Mouse (Mus musculus): ENCODE results near the gene Ifna4. TPM values are rescaled to one million over a fixed set of nuclear protein-coding genes. Genes with fewer than 3 reads are reported as not detected.

Ifna4 gene
- total RNA-seq, 2 experiments from 2014 or later, result not detected

GRCm38 (mm10) chr4:88867366-88867925 is 25.8 kb downstream of the Ifna4 start:
- DNase-seq, result peak; percentile 72 to 89

DNA sequence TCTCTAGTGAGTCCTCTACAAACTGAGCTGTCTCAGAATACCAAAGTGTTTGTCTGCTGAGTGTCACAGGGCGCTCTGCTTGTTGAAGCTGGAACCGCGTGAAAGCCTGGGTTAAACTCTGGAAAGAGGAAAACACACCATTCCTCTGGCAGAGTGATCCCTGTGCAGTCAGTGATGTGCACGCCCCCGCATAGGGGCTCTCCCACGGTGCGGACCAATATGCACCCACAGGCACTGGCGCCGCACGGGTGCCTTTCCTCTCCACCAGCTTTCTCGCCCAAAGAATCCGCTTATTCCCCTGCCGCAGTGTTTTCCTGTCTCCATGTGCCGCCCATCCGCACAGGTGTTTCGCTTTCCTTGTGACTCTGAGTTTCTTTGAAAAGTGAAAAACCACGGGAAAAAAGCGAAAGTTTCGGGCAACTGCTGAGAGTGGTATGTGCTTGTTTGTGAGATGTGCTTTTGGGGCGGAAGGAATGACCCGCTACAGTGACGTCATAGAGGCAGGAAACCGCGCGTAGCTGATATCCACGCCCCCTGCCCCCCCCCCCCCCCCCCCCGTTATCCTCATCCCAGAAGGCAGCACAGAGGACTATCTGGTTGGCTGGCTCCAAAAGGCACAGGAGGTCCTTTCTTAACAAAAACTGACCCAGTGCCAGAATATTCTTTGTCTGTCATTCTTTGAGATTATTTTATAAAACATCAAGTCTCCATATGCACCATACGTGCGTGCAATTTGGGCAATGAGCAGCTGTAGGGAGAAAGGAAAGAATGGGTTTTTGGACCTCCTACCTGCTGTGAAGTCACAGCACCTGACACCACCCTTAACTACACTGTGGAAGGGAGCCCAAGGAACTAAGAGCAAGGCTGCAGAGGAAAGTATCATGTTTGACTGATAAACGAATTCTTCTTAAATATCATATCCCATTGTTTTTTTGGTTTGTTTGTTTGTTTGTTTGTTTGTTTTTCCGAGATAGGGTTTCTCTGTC is 26.6 kb downstream of the Ifna4 start:
- peak; percentile 29 to 49 for DNase-seq

GRCm38 (mm10) chr4:88872691-88873090 is 31.0 kb downstream of the Ifna4 start:
- peak; percentile 7 to 65 for DNase-seq

- DNase-seq, result no peak
These were observed 33.9 kb downstream of the Ifna4 start for GRCm38 (mm10) chr4:88875435-88876095.

GRCm38 (mm10) chr4:88876520-88876919 is 34.9 kb downstream of the Ifna4 start:
- no peak for DNase-seq

DNA sequence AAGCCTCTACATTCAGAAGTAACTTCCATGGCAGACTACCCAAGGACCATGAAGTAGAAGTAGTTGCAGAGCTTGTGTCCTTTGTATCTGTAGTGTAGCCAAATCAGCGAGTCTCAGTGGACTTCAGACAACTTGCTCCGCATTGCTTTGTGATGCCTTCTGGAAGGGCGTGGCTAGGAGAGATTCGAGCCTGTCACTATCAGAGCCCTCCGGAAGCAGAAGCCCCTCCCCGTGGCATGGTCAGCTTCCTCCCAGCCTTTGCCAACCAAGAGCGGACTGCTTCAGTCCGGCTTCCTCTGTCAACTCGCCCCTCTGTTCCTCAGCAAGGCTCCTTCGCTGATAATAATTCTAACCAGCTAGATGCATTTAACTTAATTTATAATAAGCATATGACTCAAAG is 36.6 kb downstream of the Ifna4 start:
- DNase-seq, result peak in 1 of 2 experiments; percentile 8

DNA sequence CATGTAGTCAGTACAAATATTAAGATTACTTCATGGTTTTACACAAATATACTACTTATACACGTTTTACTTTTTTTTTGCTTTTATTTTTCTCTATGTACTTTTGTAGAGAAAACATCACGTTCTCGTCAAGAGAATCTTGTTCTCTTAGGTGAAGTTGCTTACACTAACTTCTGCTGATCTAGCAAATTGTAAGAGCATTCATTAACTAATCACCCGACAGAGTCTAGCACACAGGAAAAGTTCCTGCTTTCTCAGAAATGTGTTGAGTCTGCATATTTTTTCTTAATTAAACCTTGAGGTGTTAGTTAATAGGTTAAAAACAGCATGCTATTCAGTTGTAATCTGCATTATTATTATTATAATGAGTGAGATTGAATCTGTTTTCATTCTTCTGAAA is 37.1 kb downstream of the Ifna4 start:
- DNase-seq, result no peak

DNA sequence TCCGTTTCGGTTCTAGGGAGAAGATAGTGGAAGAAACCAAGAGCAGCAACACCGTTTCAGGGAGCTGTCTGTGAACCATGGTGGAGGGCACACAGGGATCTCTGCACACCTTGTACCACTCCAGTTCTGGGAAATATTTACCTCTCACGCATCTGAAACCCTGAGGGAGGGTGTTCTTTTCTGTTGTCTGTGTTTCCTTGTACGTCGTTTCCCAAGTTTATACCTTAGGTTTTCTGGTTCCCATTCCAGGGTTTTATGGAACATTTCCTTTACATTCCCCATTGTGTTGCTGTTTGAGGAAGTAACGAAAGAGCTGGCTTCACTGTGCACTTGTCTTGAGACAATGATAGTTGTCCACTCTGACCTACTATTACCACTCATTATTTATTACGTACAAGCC is 38.4 kb downstream of the Ifna4 start, which contains the start of gene Ifne:
Ifne (minus strand) TSS at position 101 of the 400 bp plus-strand sequence.
- DNase-seq, result no peak

GRCm38 (mm10) chr4:88888236-88888635 is 46.6 kb downstream of the Ifna4 start:
- no peak for DNase-seq

Other genes starting within 250 kb of the Ifna4 start
- not detected for gene Ifna9, start 249.5 kb upstream of the Ifna4 start, total RNA-seq (2021)
- gene Ifna12, start 238.5 kb upstream of the Ifna4 start, total RNA-seq (2021), result not detected
- gene C87499, start 207.4 kb upstream of the Ifna4 start, total RNA-seq (2021), result not detected
- not detected for gene Ifna13, start 197.4 kb upstream of the Ifna4 start, total RNA-seq (2021)
- not detected for gene Ifna16, start 164.9 kb upstream of the Ifna4 start, total RNA-seq (2021)
- gene Ifna2, start 157.9 kb upstream of the Ifna4 start, total RNA-seq (2021), result not detected
- not detected for gene Ifnab, start 150.5 kb upstream of the Ifna4 start, total RNA-seq (2021)
- gene Gm26566, start 120.1 kb upstream of the Ifna4 start, total RNA-seq (2021), result under 1 TPM in 1 of 2 experiments, not detected in 1; 0.42 TPM
- gene Klhl9, start 119.4 kb upstream of the Ifna4 start, total RNA-seq (2021), result 10 to 100 TPM; 72.4 to 76.1 TPM
- gene Gm13271, start 87.0 kb upstream of the Ifna4 start, total RNA-seq (2021), result not detected
- gene Gm13283, start 81.7 kb upstream of the Ifna4 start, total RNA-seq (2021), result not detected
- gene Gm13290, start 68.0 kb upstream of the Ifna4 start, total RNA-seq (2021), result not detected
- not detected for gene Gm13289, start 64.9 kb upstream of the Ifna4 start, total RNA-seq (2021)
- gene Gm13272, start 62.0 kb upstream of the Ifna4 start, total RNA-seq (2021), result not detected
- not detected for gene Ifnz, start 59.7 kb upstream of the Ifna4 start, total RNA-seq (2021)
- gene Gm13276, start 56.2 kb upstream of the Ifna4 start, total RNA-seq (2021), result not detected
- gene Gm13277, start 53.2 kb upstream of the Ifna4 start, total RNA-seq (2021), result not detected
- gene Gm13278, start 50.3 kb upstream of the Ifna4 start, total RNA-seq (2021), result not detected
- gene Gm13275, start 47.4 kb upstream of the Ifna4 start, total RNA-seq (2021), result not detected
- not detected for gene Gm13279, start 44.5 kb upstream of the Ifna4 start, total RNA-seq (2021)
- not detected for gene Gm13285, start 42.2 kb upstream of the Ifna4 start, total RNA-seq (2021)
- gene Gm13287, start 38.6 kb upstream of the Ifna4 start, total RNA-seq (2021), result not detected
- gene Gm13288, start 36.3 kb upstream of the Ifna4 start, total RNA-seq (2021), result not detected
- not detected for gene Ifna7, start 25.6 kb upstream of the Ifna4 start, total RNA-seq (2021)
- gene Ifna11, start 21.9 kb upstream of the Ifna4 start, total RNA-seq (2021), result not detected
- not detected for gene Ifna6, start 14.4 kb upstream of the Ifna4 start, total RNA-seq (2021)
- gene Ifna5, start 6.3 kb upstream of the Ifna4 start, total RNA-seq (2021), result not detected
- gene Ifna1, start 8.2 kb downstream of the Ifna4 start, total RNA-seq (2021), result not detected
- not detected for gene Ifne, start 38.3 kb downstream of the Ifna4 start, total RNA-seq (2021)

Measured in heart, adult 18-20 months (tissue).